Mouse (Mus musculus) CD4-positive, CD25-positive, alpha-beta regulatory T cell, adult 9 weeks (primary cell): ENCODE results near the gene Evi2b. TPM values are rescaled to one million over a fixed set of nuclear protein-coding genes. Genes with fewer than 3 reads are reported as not detected.

Experiments used
- polyA plus RNA-seq: library from polyadenylated mRNA; unstranded; fragments of 100-300 nt; shearing (Covaris generic); gene quantifications from one replicate; pipeline ENCODE4 v1.2.1, GENCODE M21; 2017

The Evi2b gene
- polyA plus RNA-seq, result 71.5 TPM

DNA sequence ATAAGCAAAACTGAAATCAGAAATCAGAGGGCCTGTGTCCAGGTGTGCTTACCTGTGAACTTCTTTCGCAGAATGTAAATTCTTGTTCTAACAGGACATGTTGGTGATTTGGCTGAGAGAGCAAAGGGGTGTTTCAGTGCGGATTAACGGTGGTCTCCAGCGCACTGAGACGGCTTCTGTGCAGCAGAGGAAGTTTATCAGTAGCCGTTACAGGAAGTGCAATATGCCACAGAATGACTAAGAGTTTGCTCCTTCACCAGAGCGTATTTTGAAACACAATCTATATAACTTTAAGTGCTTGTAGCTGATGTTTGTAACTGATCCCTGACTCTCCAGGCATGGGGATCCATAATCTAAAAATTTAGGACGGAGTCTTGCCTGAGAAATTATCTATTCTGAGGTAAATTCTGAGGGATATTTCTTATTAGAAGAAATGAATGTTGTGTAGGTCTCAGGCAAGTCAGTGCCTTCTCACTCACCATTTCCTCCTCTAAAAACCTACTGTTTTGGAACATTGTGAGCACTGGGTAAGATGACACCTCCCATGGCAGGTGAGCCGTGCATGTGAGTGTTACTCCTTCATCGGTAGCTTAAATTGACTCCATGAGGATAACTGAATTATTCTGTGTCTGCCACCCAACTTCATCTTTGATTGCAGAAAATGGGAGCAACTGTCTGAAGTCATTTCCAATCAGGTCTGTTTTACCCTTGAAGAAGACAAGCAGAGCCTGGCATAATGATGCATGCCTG lies at the start of gene Evi2b:
Gene Evi2b (minus strand): TSS at position 203 of the 750 bp plus-strand sequence.

DNA sequence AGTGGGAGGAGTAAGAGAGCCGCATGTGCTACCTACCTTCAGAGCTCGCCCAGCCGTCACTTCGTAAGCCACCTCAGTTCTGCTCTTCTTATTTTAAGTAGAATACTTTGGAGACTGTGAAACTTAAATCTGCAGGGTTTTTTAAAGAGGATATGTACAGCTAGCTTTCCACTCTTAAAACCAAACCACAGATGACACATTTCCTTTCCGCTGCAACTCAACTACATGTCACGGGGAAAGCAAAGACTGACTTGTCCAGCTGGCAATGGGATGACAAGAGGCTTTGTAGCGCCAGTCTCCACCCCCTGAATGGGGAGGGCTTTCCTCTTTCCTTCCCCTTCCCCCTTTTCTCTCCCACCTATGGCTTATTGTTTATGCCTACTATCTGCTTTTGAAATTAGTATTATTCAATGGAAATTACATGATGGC lies 6.8 kb upstream of the Evi2b start, which contains the start of the genes Evi2 and Evi2a:
Gene Evi2 (minus strand): TSS at position 257 of the 429 bp plus-strand sequence.
Gene Evi2a (minus strand): TSS at position 277 of the 429 bp plus-strand sequence.

DNA sequence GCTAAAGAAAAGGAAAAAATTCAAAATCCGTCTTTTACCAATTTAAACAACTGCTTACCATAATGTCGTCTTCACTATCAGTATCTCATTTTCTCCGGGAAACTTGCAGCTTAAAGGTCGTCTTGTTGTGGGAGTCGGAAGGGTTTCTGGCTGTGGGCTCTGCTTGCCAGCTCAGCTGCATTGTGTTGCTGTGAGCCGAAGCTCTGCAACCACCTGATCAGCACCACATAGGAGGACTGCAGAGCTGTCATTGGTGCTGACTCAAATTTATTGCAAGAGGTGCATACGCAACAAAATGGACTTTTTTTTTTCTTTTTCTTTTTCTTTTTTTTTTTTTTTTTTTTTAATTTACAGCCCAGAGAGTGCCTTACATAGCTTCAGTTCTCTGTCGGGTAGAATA lies 19.7 kb downstream of the Evi2b start, which contains the start of gene Omg:
Gene Omg (minus strand): TSS at position 240 of the 400 bp plus-strand sequence.

Other genes starting within 250 kb of the Evi2b start
- gene Gm9964, start 226.9 kb downstream of the Evi2b start, polyA plus RNA-seq, result not detected
- 1.7 TPM for gene Nf1, start 184.1 kb downstream of the Evi2b start, polyA plus RNA-seq
- 0.16 TPM for gene Omg, start 19.7 kb downstream of the Evi2b start, polyA plus RNA-seq
- gene Evi2, start 6.8 kb upstream of the Evi2b start, polyA plus RNA-seq, result 5.2 TPM
- 40.9 TPM for gene Evi2a, start 6.8 kb upstream of the Evi2b start, polyA plus RNA-seq
- gene Rab11fip4, start 67.5 kb upstream of the Evi2b start, polyA plus RNA-seq, result 21.9 TPM